Mouse (Mus musculus) retina, postnatal 7 days (tissue): ENCODE measurements around the gene Krt84.

Source experiments
- DNase-seq: peaks from one replicate; pipeline ENCODE4 v3.0.0-alpha.2; 2012; ENCODE audit warnings: low read depth, low spot score

Gene Krt84

GRCm38 (mm10) chr15:101497181-101497580 is 35.4 kb downstream of the Krt84 start:
- DNase-seq = no peak

GRCm38 (mm10) chr15:101495266-101495665 is 37.4 kb downstream of the Krt84 start:
- DNase-seq = no peak

GRCm38 (mm10) chr15:101494203-101494602 is 38.4 kb downstream of the Krt84 start:
- DNase-seq = no peak

GRCm38 (mm10) chr15:101493713-101494112 is 38.9 kb downstream of the Krt84 start:
- DNase-seq = no peak

- DNase-seq = no peak
These were observed 39.9 kb downstream of the Krt84 start for GRCm38 (mm10) chr15:101492718-101493117.

GRCm38 (mm10) chr15:101491431-101491830 is 41.2 kb downstream of the Krt84 start, which contains the start of gene Krt83:
Gene Krt83, minus strand, starts transcription at chr15:101491512.
- DNase-seq = no peak

- DNase-seq = no peak
These were observed 46.5 kb downstream of the Krt84 start for GRCm38 (mm10) chr15:101485911-101486635.

- no peak for DNase-seq
These were observed 47.7 kb downstream of the Krt84 start for GRCm38 (mm10) chr15:101484939-101485338.

- no peak for DNase-seq
These were observed 49.0 kb downstream of the Krt84 start for GRCm38 (mm10) chr15:101483646-101484045.

GRCm38 (mm10) chr15:101482056-101482455 is 50.6 kb downstream of the Krt84 start:
- DNase-seq = no peak

- no peak for DNase-seq
These were observed 53.0 kb downstream of the Krt84 start for GRCm38 (mm10) chr15:101479666-101480060.

GRCm38 (mm10) chr15:101479007-101479665 is 53.5 kb downstream of the Krt84 start:
- DNase-seq = no peak
